Mouse (Mus musculus) c-Kit-positive CD71-positive TER-119-positive erythroid progenitor cells, embryonic 14.5 days (primary cell): ENCODE results near the gene Repin1.

Source experiments
- DNase-seq: peaks from one replicate; pipeline ENCODE4 v3.0.0-alpha.2; 2013; ENCODE audit warnings: low spot score

Gene Repin1

GRCm38 (mm10) chr6:48626464-48626863 lies 32.8 kb downstream of the Repin1 start, which contains the start of gene AI854703:
TSS of gene AI854703 (plus strand) at chr6:48626764.
- DNase-seq, result no peak

GRCm38 (mm10) chr6:48626984-48627383 lies 33.3 kb downstream of the Repin1 start:
- DNase-seq, result no peak

GRCm38 (mm10) chr6:48627511-48627924 lies 33.8 kb downstream of the Repin1 start:
- no peak for DNase-seq

DNA sequence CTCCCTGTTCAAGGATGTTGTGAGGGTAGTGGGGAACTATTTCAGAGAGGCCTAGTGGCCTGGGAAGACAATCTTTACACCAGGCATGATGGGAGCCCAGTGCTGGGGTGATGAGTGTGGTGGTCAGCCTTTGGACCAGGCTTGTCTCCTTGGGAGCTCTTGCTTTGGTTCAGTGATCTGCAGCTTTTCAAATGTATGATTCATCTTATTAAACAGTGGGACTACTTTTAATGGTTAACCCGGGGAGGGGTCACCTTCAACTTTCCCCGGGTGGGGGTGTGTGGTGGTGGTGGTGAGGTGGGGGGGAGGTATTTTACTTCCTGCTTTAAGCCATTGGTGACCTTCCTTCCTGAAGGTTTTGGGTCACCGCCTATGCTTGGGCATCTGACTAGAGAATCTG lies 34.7 kb downstream of the Repin1 start:
- no peak for DNase-seq

GRCm38 (mm10) chr6:48628808-48629660 lies 35.4 kb downstream of the Repin1 start:
- no peak for DNase-seq

- no peak for DNase-seq
Observed at GRCm38 (mm10) chr6:48629661-48630034, 36.0 kb downstream of the Repin1 start.

GRCm38 (mm10) chr6:48630831-48631230 lies 37.1 kb downstream of the Repin1 start:
- DNase-seq, result no peak

- DNase-seq, result no peak
Observed at GRCm38 (mm10) chr6:48635105-48635504, 41.4 kb downstream of the Repin1 start.

DNA sequence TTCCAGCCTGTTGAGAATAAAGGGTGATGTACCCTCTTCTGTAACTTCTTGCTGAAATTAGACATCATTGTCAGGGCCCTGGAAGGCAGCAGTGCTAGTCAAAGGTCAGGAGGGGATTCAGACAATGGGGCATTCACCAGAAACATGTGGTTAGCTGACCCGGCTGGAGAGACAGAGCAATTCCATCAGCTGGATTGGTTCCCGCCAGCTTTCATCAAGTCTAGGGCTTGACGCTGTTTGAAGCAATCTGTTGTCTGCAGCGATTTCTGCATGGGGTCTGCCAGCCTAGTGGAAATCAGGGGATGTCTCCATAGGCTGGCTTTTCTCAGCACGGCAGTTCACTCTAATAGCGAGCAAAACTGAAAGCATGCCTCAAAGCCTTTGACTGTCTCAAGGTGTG lies 42.8 kb downstream of the Repin1 start:
- no peak for DNase-seq

DNA sequence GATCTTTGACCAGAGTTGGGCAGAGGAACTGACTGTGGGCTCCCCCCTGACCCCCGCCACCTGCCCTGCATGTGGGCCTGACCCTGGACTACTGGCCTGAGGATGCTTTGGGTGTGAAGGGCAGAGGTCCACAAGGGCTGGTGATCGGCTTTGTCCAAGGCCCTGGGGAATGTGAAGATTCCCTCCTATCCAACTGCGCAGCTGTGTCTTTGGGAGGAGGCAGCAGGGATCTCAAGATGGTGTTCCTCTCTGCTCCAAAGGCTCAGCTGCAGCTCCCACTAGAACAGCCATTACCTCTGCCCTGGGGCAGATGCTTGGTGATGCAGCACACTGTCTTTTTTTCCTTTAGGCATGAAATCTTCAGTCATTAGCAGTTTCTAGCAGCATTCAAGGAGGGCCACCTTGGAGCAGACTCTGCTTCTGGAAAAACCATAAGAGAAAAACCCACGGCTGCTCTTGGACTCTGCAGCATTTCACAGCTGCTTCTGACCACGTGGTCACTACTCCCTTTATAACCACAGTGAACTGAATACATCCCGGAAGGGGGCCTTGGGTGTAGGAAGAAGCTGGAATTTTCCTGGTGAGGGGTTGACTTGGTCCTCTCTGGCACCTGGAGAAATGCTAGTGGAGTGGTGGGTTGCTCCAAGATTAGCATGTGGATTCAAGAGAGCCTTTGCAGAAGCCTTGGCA lies 44.3 kb downstream of the Repin1 start:
- DNase-seq, result no peak

DNA sequence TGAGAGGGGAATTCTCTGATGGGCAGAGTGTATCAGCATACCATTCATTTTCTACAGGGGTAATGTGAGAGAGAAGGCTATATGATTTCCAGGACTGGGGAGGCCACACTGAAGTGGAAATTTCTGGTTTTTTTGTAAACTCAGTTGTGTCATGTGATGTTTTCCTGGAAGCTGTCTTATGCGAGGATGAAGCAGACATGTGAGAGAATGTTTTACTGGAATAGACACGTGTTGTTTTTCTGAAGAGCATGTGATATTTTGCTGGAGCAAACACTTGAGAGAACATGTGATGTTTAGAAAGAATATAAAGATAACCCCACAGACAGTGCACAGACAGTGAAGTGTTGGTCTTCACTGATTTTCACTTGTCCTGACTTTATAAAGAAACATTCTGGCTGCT lies 44.9 kb downstream of the Repin1 start:
- no peak for DNase-seq

- no peak for DNase-seq
Observed at GRCm38 (mm10) chr6:48641391-48641790, 47.7 kb downstream of the Repin1 start.

GRCm38 (mm10) chr6:48642764-48643292 lies 49.1 kb downstream of the Repin1 start:
- DNase-seq, result peak; percentile 29

- DNase-seq, result peak; percentile 49
Observed at GRCm38 (mm10) chr6:48645660-48646308, 52.1 kb downstream of the Repin1 start.

DNA sequence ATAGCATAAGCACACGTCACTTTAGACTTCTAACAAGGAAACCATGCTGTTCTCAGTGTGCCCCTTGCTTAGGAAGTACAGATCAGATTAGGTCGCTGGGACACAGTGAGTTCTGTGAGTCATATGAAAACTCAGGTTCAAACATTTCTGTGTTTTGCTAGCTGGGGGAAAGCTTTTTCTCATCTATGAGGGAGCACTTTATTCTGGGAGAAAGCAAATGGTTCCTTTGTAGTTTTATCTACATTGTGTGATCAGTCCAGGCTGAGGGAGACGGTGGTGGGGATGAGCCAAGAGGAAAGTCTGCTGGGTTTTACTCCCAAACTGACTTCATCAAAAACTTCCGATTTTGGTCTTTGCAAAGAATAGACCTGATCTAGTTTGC lies 52.6 kb downstream of the Repin1 start:
- no peak for DNase-seq

DNA sequence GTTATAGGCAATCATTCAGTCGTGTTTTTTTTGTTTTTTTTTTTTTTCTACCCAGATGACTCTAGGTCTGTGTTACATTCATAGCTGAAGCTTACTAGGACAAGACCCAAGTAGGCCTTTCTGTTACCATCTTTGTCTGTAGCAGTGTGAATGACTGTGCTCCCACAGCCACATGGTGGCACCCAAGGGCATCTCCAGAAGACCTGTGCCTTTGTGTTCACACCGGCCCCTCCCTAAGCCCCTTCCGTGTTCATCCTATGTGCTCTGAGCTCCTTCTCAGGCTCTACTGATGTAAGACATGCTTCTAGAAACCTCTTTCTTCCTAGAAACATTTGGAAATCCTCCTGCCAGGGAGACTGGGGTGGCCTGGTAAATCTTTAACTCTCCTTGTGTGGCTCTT lies 53.3 kb downstream of the Repin1 start, which contains the start of gene Gimap8:
Gimap8 (plus strand) TSS at position 240 of the 400 bp plus-strand sequence.
- no peak for DNase-seq

- no peak for DNase-seq
Observed at GRCm38 (mm10) chr6:48647611-48648010, 53.9 kb downstream of the Repin1 start.
